Mouse (Mus musculus) left cerebral cortex, postnatal 10 days (tissue): Measurements from ENCODE around the gene Mtnr1b. TPM values are rescaled to one million over a fixed set of nuclear protein-coding genes. Genes with fewer than 3 reads are reported as not detected.

Experiments
- DNase-seq, 2 experiments: peaks; one replicate each; pipeline ENCODE4 v3.0.0; 2021 to 2022; ENCODE audit warnings: low spot score in 2 of 2, mixed read lengths in 1 of 2; ENCODE audit errors: extremely low spot score in 1 of 2
- intact Hi-C: fragments of 180-260 bp; cut with DNase I; formaldehyde crosslinking; loops from one replicate; pipeline ENCODE4 v1.15.1; 2025
- total RNA-seq, 2 experiments: library from RNA; stranded (reverse); gene quantifications; 2 replicates each; pipeline ENCODE4 v1.2.3; 2021

The Mtnr1b gene
- total RNA-seq, 2 experiments from 2014 or later: not detected

DNA sequence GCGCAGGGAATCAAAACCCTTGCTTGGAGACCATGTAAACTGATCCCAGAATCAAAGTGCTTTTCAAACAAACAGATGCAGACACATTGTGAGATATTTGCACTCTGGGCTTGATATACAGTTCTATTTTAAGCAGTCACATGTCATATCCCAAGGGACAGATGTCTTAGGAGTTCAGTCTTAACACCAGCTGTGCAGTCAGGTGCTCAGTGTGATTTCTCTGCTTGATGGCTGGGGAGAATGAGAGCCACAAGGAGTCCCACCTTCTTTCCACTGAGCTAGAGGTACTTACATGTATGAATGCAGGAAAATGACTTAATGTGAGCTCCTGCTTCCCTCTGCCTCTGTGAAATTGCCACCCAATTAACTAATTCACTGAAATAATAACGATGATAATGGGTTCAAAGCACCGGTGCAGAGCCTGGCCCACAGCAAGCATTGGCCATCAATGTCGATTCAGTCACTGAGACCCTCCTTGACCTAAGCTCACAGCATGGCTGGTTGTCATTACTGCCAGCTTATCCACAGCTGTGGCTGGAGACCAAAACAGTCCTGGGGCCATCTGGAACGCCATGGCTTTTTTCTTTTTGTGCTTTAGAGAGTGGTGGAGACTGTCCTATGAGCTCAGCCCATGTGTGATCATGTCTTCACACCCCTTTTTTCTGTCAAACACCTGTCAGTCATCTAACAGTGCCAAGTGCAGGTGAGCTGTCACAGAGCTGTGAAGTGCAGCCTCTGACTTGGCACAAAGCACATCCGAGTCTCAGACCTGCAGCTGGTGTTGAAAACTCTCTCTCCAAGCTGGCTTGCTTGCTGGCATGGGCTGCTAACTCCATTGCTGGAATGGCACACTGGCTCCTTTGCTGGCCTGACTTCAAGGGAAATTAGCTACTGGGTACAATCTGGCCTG is 61.1 kb downstream of the Mtnr1b start:
- DNase-seq: peak; percentile 23 to 41
- intact Hi-C loops: no loop called here

DNA sequence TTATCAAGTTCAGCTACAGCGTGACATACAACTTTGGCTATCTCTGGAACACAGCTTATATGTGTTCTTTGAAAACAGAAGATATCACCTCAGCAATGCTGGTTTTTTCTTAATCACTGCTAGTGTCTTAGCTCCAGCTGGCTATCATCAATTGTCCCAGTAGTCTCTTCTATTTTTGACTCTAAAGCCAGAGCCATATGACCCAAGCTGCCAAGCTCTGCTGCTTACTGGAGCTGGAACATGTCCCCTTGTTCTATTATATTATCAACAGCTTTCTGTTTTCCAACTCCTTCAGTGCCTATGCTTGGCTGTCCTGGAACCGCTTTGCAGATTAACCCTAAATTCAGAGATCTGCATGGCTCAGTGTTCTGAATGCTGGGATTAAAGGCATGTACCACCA is 70.1 kb downstream of the Mtnr1b start:
- intact Hi-C loops: no loop called here
- DNase-seq: no peak

DNA sequence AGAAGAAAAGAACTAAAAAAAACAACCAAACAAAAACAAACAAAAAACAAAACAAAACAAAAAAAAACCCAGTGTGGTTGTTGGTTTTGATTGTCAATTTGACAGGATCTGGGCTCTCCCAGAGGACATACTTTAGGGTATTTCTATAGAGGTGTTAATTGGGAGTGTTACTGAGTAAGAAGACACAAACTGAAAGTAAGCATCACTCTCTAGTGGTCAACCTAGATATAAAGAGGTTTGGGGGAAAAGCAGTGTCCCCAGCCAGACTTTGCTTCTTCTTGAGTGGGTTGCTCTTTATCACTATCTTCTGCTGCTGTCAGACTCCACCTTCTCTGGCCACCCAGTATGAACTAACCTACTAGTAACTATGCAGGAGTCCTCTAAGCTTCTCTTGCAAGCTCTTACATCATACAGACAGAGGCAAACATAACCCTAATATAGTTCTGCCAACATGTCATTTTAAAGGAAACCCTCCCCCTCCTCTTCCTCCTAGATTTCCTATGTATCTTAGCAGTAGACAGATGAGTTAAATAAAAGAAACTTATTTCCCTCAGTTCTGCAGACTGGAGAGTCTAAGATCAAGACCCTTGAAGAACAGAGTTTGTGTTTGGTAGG is 71.8 kb downstream of the Mtnr1b start:
- intact Hi-C loops: no loop called here
- no peak for DNase-seq

DNA sequence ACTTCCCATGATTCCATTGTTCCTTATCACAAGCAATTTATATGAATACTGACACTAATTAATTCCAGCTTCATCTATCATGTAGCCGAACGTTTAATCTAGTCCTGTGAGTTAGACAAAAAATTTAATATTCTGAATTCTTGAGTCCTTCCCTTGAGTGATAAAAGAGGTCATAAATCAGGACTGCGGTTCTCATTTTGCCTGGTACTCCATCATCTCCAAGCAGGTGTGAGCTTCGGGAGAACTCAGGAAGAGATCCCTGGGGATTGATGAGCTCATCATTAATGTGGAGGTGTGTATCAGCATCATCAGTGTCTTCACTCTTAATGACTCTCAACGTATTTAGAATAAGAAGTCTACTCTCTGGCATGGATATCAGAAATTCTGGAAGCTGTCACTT is 74.0 kb downstream of the Mtnr1b start:
- intact Hi-C loops: no loop called here
- DNase-seq: no peak

DNA sequence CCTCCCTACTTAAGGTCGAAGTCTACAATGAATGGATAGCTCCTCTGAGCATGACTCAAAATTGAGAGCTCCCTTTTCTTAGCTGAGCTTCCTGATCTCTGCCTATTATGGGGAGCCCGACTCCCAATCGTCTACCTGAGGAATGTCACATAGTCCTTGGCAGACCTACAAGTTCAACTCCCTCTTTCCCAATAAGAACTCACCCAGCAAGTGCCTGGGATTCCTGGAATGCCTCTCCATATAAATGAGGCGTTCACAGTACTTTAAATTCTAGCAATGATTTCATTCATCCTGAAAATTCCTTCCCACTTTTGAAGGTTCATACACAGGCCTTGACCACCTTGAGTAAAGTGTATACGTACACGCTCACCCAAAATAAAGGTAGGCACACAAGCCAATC is 79.9 kb downstream of the Mtnr1b start:
- DNase-seq: no peak
- intact Hi-C loops: no loop called here

DNA sequence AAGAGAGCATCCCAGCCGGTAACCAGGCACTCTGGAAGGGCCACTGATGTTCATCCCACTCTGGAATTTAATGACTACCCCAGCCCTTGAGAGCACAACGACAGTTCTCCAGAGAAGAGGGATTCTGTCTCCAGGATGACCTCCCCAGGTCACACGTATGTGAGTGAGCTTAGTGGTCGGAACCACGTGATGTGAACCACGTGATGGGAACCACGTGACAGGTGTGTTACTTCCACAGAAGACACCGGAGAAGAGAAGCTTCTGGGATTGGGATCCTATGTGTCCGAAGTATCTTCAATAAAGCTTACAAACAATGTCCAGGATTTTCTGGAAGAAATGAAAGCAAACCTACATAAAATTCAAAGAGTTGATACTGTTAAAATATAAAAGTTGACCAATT is 82.3 kb downstream of the Mtnr1b start:
- DNase-seq: no peak
- intact Hi-C loops: no loop called here

DNA sequence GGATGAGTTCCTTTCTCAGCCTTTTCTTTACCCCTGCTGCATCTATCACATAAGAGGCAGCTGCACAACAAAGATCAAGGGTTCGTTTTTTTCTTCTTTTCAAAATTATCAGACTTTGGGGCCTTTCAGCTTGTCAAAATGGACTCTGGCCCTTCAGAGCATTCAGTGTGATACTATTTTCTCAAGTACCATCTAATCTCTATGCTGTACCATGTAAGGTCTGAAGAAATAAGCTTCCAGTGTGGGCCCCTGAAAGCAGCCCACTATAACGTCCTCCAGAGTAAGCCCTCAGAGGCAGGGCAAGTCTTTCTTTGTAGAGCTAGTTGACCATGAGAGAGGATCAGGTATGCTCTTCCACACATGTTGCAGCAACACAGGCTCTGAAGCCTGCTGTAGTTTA is 87.7 kb downstream of the Mtnr1b start:
- no peak for DNase-seq
- intact Hi-C loops: no loop called here

DNA sequence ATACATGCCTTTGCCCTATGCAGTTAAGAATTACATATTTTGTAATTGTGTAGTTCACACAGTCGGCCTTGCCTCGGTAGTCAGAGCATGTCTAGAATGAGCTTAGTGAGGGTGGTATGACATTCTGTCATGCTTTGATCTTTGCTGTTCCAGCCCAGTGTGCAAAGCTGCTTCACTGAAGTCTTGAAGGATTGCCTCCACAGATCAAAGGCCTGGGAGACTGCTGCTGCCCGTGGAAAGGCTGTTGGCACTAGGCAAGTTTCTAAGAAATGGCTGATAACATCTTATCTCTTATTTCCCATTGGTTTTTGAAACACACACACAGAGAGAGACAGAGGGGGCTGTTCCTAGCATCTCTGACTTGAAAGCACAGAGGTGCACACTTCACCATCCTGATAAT is 88.2 kb downstream of the Mtnr1b start:
- intact Hi-C loops: no loop called here
- no peak for DNase-seq

DNA sequence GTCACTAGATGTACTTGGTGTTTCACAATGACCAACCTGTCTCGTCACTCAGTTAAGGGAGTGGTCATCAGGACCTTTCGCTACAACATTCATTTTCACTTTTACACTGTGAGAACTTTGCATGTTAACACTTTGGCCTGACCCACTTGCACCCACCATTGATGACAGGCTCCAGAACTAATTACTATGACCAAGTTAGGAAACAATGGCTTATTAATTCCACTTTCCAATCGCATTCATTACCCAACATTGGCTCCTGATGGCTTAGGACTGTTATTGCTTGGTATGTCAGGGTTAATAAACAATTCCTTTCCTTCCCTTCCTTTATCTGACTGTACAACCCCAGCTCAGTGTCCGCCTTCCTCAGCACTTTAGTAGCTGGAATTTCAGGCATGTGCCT is 92.4 kb downstream of the Mtnr1b start:
- DNase-seq: no peak
- intact Hi-C loops: no loop called here

DNA sequence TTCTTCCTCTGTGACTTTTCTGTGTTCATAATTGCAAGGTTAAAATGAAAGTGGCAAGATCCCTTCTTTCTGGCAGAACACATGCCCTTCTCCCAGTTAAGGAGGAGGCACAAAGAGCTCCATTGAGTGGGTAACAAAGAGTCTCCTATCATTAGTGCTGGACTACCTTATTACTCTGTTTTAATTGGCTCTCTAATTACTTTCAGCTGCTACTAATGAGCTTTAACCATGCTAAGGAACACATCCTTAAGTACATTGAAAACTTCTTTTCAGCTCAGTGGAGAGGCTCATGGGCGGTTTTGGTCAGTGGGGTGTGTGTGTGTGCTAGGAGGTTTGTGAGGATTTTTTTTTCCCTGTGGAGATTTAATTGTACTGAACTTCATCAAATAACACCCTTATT is 99.4 kb downstream of the Mtnr1b start:
- intact Hi-C loops: no loop called here
- no peak for DNase-seq

Other genes with a start within 250 kb of the Mtnr1b start
- gene Deup1, start 246.6 kb downstream of the Mtnr1b start, total RNA-seq: 1 to 10 TPM; 1.0 to 1.2 TPM
- 10 to 100 TPM; 50.4 to 51.9 TPM for gene Slc36a4, start 164.8 kb downstream of the Mtnr1b start, total RNA-seq